Mouse (Mus musculus) adrenal gland, postnatal 36 days (tissue): ENCODE measurements around the gene Slc25a1. TPM values are rescaled to one million over a fixed set of nuclear protein-coding genes. Genes with fewer than 3 reads are reported as not detected.

Source experiments
- total RNA-seq, 2 experiments: library from RNA; stranded (reverse); gene quantifications; 2 replicates each; pipeline ENCODE4 v1.2.3; 2021

Gene Slc25a1
- total RNA-seq, 2 experiments from 2014 or later: 365 to 608 TPM

Other genes starting within 250 kb of the Slc25a1 start
- gene Med15, start 195.3 kb downstream of the Slc25a1 start, total RNA-seq: 10 to 100 TPM; 52.9 to 60.5 TPM
- gene Klhl22, start 168.6 kb downstream of the Slc25a1 start, total RNA-seq: 10 to 100 TPM; 38.3 to 43.1 TPM
- 10 to 100 TPM in 1 of 2 experiments, 1 to 10 TPM in 1; 8.6 to 11.6 TPM for gene Scarf2, start 130.9 kb downstream of the Slc25a1 start, total RNA-seq
- not detected for gene B830017H08Rik, start 95.1 kb downstream of the Slc25a1 start, total RNA-seq
- gene Car15, start 89.9 kb downstream of the Slc25a1 start, total RNA-seq: 1 to 10 TPM; 1.7 to 2.3 TPM
- under 1 TPM; 0.20 to 0.40 TPM for gene Gm20518, start 36.5 kb downstream of the Slc25a1 start, total RNA-seq
- under 1 TPM; 0.10 to 0.13 TPM for gene Tssk1, start 34.0 kb downstream of the Slc25a1 start, total RNA-seq
- 10 to 100 TPM; 61.7 to 67.5 TPM for gene Dgcr2, start 29.7 kb downstream of the Slc25a1 start, total RNA-seq
- not detected for gene Tssk2, start 29.6 kb downstream of the Slc25a1 start, total RNA-seq
- 10 to 100 TPM; 13.9 to 16.7 TPM for gene Ess2, start 16.9 kb downstream of the Slc25a1 start, total RNA-seq
- not detected for gene Gsc2, start 13.2 kb downstream of the Slc25a1 start, total RNA-seq
- gene Vpreb2, start 52.2 kb upstream of the Slc25a1 start, total RNA-seq: not detected
- gene Dgcr6, start 124.6 kb upstream of the Slc25a1 start, total RNA-seq: 10 to 100 TPM; 55.4 to 85.3 TPM
- gene Prodh, start 162.0 kb upstream of the Slc25a1 start, total RNA-seq: 10 to 100 TPM; 13.1 to 47.7 TPM
- gene Rtn4r, start 199.4 kb upstream of the Slc25a1 start, total RNA-seq: under 1 TPM in 1 of 2 experiments, not detected in 1; 0.20 TPM